Mouse (Mus musculus): ENCODE results near the gene Spc25.

Gene Spc25

GRCm38 (mm10) chr2:69205791-69206351 lies at the start of gene Spc25:
TSS of gene Spc25 (minus strand) at chr2:69206194.
- peak; percentile 84 to 87 for DNase-seq (ENCODE audit: low spot score in 2 of 2)

- no peak for DNase-seq (ENCODE audit: low spot score in 2 of 2)
Observed at GRCm38 (mm10) chr2:69248221-69248755, 42.3 kb upstream of the Spc25 start.

DNA sequence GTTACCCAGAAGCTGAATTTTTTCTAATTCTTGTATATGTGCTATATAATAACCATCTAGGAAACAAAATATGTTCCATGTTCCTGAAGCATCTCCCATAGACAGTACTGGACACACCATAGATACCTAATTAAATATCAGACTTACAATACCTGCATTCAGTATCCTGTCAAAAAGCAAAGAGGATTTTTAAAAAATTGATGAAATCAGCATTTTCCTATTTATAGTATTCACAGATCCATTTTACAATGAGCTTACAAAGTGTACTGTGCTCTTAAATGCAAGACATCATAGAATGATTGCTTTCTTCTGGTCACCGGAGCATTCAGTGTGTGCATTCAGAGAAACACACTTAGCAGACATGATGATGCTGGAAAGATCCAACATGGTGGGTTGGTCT lies 41.1 kb upstream of the Spc25 start:
- no peak for DNase-seq (ENCODE audit: low spot score in 2 of 2)

- DNase-seq (ENCODE audit: low spot score in 2 of 2): no peak
Observed at GRCm38 (mm10) chr2:69244924-69245323, 38.9 kb upstream of the Spc25 start.

- no peak for DNase-seq (ENCODE audit: low spot score in 2 of 2)
Observed at GRCm38 (mm10) chr2:69239315-69239714, 33.3 kb upstream of the Spc25 start.

GRCm38 (mm10) chr2:69234976-69235678 lies 29.1 kb upstream of the Spc25 start:
- no peak for DNase-seq (ENCODE audit: low spot score in 2 of 2)

DNA sequence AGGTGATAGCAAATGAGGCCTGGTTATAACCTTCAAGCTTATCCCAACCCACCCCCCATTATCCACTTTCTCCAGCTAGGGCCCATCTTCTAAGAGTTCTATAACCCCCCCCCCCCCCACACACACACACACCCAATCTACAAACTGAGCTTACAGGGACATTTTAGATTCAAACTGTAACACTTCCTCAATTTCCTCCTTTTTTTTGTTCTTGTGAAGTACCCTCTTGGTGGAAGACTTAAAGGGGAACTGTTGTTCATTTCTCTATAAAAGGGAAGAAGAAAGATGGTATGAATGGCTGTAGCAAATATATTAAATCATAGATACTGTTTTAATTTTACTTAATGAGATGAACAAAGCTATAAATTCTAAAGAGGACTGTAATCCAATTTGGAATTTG lies 26.1 kb upstream of the Spc25 start:
- DNase-seq (ENCODE audit: low spot score in 2 of 2): no peak

DNA sequence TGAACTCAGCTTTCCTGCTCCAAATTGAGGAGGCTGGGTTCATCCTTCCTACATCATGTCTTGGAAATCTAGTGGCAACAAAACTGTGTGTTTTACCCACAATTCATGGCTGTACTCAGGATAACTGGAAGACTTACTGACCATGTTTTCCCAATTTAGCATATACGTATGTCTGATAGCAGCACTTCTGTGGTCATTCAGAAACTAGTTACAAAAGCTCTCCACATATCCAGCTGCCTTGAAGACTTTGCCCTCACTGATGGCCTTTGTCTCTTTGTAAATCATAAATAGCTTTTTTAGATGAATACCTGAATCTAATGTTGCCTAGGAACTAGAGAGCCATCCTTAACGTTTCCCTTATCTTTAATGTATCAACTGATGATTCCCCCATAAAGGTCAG lies 24.1 kb upstream of the Spc25 start:
- DNase-seq (ENCODE audit: low spot score in 2 of 2): no peak

- no peak for DNase-seq (ENCODE audit: low spot score in 2 of 2)
Observed at GRCm38 (mm10) chr2:69228635-69229034, 22.6 kb upstream of the Spc25 start.

DNA sequence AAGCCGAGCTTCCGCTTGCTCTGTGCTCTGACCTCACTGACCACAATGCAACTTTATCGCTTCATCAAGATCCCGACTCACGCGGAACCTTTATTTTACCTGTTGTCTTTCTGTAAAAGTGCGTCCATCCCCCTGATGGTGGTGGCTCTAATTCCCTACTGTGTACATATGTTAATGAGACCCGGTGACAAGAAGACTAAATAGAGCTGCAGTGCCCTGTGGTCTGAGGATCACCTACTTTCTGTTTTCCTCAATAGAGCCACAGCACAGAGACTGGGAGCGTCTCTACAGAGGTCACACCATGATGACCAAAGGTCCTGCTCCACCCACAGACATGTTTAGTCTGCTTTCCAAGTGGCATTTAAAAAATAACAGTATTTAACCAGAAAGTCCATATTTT lies 20.9 kb upstream of the Spc25 start:
- DNase-seq (ENCODE audit: low spot score in 2 of 2): no peak

- DNase-seq (ENCODE audit: low spot score in 2 of 2): no peak
Observed at GRCm38 (mm10) chr2:69224724-69225123, 18.7 kb upstream of the Spc25 start.

DNA sequence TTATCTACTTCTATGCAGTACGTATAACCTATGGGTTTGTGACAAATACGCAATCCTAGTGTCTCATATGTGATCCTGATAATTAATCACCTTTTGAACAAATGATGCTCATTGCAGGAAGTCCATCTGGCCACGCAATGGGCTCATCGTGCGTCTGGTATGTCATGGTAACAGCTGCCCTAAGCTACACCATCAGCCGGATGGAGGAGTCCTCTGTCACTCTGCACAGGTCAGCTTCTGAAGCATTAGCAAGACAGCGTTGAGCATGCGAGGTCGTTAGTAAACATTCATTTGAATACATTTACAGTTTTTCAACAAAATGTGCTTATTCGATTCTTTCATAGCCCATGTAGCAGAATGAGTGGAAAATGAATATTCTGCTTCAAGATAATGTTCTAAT lies 16.8 kb upstream of the Spc25 start:
- no peak for DNase-seq (ENCODE audit: low spot score in 2 of 2)

DNA sequence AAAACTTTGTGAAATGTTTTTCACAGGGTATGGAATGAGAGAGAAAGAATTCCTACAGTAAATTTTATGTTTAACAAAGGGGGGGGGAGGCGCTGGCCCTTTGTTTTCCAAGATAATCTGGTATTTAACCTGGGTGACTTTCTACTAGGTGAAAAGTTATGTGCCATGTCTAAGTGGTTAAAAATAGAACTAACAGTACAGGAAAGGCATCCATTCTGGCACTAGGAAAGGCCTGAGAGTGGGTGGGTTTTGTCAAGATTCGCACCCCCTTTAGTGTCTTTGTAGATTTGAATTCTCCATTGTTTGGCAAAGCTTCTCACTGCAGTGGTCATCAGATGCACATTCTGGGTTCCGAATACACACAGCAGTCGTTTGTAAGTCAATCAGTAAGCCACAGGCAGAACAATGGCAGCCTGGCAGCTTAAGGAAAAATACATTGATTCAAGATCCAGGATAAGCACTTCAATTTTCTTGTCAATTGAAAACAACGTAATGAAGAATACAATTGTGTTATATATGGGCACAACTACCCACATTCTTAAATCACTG lies 15.9 kb upstream of the Spc25 start:
- DNase-seq (ENCODE audit: low spot score in 2 of 2): no peak

GRCm38 (mm10) chr2:69215242-69215641 lies 9.2 kb upstream of the Spc25 start:
- DNase-seq (ENCODE audit: low spot score in 2 of 2): no peak

DNA sequence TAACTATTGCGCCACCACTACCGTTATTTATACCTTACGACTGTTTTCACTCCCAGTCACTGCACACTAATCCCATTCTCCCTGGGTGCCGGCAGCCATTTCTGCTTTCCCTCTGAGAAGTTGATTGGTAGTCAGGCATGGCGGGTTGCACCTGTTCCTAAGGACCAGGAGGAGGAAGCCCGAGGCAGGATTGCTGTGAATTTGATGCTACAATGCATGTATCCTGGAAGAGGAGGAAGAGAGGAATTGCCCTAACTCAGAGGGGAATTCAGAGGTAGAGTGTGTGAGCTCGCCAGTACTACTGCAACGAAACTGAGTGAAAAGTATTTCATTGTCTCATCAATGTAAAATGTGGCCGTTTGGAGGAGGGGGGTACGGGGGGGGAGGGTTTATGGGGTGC lies 6.7 kb upstream of the Spc25 start:
- no peak for DNase-seq (ENCODE audit: low spot score in 2 of 2)

DNA sequence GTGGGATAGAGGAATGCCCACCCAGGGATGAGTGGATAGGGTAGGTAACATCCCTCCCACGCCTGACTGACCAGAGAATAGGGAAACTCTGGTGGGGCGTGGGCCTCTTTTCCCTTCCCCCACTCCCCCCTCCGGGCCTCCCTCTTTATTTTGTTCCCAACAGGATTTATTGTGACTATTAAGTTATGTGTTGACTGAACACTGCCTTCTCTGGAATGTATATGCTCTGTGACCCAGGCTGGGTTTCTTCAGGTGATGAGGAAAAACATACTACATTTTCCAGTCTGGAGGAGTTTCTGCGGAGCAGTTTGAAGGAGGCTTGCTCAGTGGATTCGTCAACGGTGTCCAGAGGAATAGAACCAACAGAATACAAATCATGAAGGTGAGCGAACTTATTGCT lies 4.8 kb upstream of the Spc25 start, which contains the start of gene G6pc2:
Gene G6pc2 (plus strand): TSS at position 301 of the 400 bp plus-strand sequence.
- DNase-seq (ENCODE audit: low spot score in 2 of 2): no peak

DNA sequence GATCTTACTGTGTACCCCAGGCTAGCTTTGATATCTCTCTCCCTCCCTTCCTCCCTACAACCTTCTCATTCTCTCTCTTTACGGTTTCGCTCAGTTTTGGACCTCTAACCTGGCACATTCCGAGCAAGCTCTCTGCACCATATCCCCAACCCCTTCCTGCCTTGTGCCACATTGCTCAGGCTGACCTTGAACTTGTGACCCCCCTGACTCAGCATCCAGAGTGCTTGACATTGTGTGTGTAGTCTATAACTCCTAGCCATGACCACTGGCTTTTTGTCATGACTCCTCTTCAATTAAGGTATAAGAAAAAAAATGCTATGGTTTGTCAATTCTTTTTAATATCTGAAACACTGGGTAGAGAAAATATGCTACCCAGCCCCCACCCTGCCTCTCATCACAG lies 3.7 kb upstream of the Spc25 start:
- DNase-seq (ENCODE audit: low spot score in 2 of 2): no peak

- no peak for DNase-seq (ENCODE audit: low spot score in 2 of 2)
Observed at GRCm38 (mm10) chr2:69206523-69206922, 529 bp upstream of the Spc25 start.

- DNase-seq (ENCODE audit: low spot score in 2 of 2): no peak
Observed at GRCm38 (mm10) chr2:69205185-69205584, 809 bp downstream of the Spc25 start.

- DNase-seq (ENCODE audit: low spot score in 2 of 2): no peak
Observed at GRCm38 (mm10) chr2:69193555-69193954, 12.4 kb downstream of the Spc25 start.

GRCm38 (mm10) chr2:69191059-69191458 lies 14.9 kb downstream of the Spc25 start:
- DNase-seq (ENCODE audit: low spot score in 2 of 2): no peak

GRCm38 (mm10) chr2:69189222-69189621 lies 16.8 kb downstream of the Spc25 start:
- no peak for DNase-seq (ENCODE audit: low spot score in 2 of 2)

DNA sequence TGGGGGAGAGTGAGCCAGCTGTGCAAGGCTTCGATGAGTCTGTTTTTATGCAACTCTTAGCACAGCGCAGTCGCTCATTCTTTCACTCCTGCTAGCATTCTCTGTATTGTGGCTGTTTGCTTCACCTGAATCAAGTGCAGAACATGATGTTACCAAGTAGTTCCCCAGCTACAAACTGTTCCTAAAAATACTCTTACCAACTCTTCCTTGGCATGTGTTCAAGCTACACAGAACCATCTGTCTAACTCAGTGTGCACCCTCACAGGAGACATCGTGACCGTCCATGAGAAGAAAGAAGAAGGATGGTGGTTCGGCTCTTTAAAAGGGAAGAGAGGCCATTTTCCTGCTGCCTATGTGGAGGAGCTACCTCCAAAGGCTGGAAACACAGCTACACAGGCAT lies 17.3 kb downstream of the Spc25 start:
- DNase-seq (ENCODE audit: low spot score in 2 of 2): no peak
